Mouse (Mus musculus) bone marrow, adult 2 months (tissue): Measurements from ENCODE around the gene Epyc. TPM values are rescaled to one million over a fixed set of nuclear protein-coding genes. Genes with fewer than 3 reads are reported as not detected.

Source experiments
- H3K27ac ChIP-seq: fragments of 200-500 bp; 2 replicates; pipeline ENCODE4 v1.5.1; 2012; ENCODE audit warnings: low read depth, mild to moderate bottlenecking, control low read depth, inconsistent platforms, low read length; ENCODE audit not compliant: control insufficient read depth, poor library complexity, insufficient read depth
- H3K4me1 ChIP-seq: fragments of 200-500 bp; 2 replicates; pipeline ENCODE4 v1.6.1; 2011; ENCODE audit warnings: low read length; ENCODE audit not compliant: control insufficient read depth, insufficient read depth
- H3K4me3 ChIP-seq: fragments of 200-500 bp; replicated peaks from 2 replicates; pipeline ENCODE3; 2011; ENCODE audit warnings: mild to moderate bottlenecking, low read depth, low read length, control low read depth; ENCODE audit not compliant: control insufficient read depth
- CTCF ChIP-seq: fragments of 200-500 bp; IDR thresholded peaks from 2 replicates; pipeline ENCODE4 v1.5.1; 2011; ENCODE audit warnings: low read length, control low read depth; ENCODE audit not compliant: control insufficient read depth, insufficient read depth
- POLR2A ChIP-seq: fragments of 200-500 bp; IDR thresholded peaks from 2 replicates; pipeline ENCODE4 v1.6.1; 2011; ENCODE audit warnings: low read depth, mild to moderate bottlenecking, control low read depth, low read length, borderline replicate concordance; ENCODE audit not compliant: control insufficient read depth
- WGBS: fragments of 180-500 bp; shearing (Covaris S2); methylation state at CpG from one replicate; pipeline ENCODE4 v1.1.7; 2018; 5-methylcytosine and 5-hydroxymethylcytosine counted together
- polyA plus RNA-seq: library from polyadenylated mRNA; stranded (reverse); fragments of >200 nt; gene quantifications from 2 replicates; pipeline ENCODE4 v1.2.4, GENCODE M21; 2011; ENCODE audit warnings: low replicate concordance; ENCODE audit not compliant: missing spikeins, insufficient read depth, insufficient read length

The Epyc gene
- polyA plus RNA-seq, 1 experiment, result not detected

GRCm38 (mm10) chr10:97631061-97631460 is 12.8 kb upstream of the Epyc start:
- WGBS, result 74% methylated on average over 3 of the region's 3 CpGs
- no peaks in the 10 kb centered on the region for H3K4me1 ChIP-seq
- H3K27ac ChIP-seq, result no peak overlapping the region
- no peak overlapping the region for H3K4me3 ChIP-seq
- TF ChIP-seq CTCF, result no peak
- TF ChIP-seq POLR2A, result no peak

- TF ChIP-seq CTCF, result no peak
- no peak for TF ChIP-seq POLR2A
- Histone ChIP-seq H3K27ac (no peak overlapping the region), H3K4me3 (no peak overlapping the region), H3K4me1 (no peaks in the 10 kb centered on the region)
- WGBS, result 72% methylated on average over 2 of the region's 2 CpGs
Measured at GRCm38 (mm10) chr10:97641926-97642325, 1.9 kb upstream of the Epyc start.

DNA sequence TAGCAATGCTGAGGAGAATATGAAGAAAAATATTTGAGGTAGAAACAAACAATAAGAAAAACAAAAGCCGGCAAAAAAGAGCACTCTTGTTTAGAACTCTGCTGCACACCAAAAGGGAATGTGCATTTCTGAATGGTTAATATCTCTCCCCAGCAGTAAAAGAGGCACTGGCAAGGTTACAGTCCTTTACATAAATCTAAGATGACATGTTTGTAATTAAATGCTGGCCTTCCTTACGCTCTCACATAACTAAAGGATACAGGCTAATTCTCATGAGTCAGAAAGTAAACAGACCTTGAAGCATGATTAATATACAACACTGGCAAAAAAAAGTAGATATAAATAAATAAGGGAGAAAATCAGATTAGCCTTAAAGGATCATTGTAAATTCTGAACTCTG is 6.5 kb downstream of the Epyc start:
- TF ChIP-seq POLR2A, result no peak
- TF ChIP-seq CTCF, result no peak
- Histone ChIP-seq H3K4me1 (no peaks in the 10 kb centered on the region), H3K27ac (no peak overlapping the region), H3K4me3 (no peak overlapping the region)
- 81% methylated on average over 2 of the region's 2 CpGs for WGBS

GRCm38 (mm10) chr10:97659489-97659888 is 15.6 kb downstream of the Epyc start:
- no peak overlapping the region for H3K27ac ChIP-seq
- TF ChIP-seq POLR2A, result no peak
- TF ChIP-seq CTCF, result no peak
- WGBS, result 66% methylated on average over 1 of the region's 1 CpGs
- no peak overlapping the region for H3K4me3 ChIP-seq
- H3K4me1 ChIP-seq, result no peaks in the 10 kb centered on the region

GRCm38 (mm10) chr10:97668656-97669055 is 24.8 kb downstream of the Epyc start:
- 77% methylated on average over 4 of the region's 4 CpGs for WGBS
- Histone ChIP-seq H3K27ac (no peak overlapping the region), H3K4me1 (no peaks in the 10 kb centered on the region), H3K4me3 (no peak overlapping the region)
- no peak for TF ChIP-seq POLR2A
- no peak for TF ChIP-seq CTCF

DNA sequence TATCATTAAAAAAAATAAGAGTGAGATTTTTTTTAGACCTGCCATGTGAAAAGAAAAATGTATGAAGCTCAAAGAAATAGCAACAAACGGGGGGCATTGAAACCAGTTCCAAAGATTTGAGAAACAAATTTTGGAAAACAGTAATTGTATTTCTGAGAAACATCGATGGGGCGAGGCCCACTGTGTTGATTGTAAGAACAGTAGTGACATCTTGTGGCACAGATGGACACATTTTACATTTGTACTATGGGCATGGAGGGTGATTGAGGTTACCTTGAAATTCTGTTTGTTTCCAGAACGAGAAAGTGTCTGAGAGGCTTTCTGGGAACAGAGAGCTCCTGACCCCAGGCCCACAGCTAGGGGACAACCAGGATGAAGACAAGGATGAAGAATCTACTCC is 26.3 kb downstream of the Epyc start:
- no peak overlapping the region for H3K4me3 ChIP-seq
- TF ChIP-seq POLR2A, result no peak
- TF ChIP-seq CTCF, result no peak
- H3K4me1 ChIP-seq, result no peaks in the 10 kb centered on the region
- WGBS, result 57% methylated on average over 4 of the region's 4 CpGs
- no peak overlapping the region for H3K27ac ChIP-seq

DNA sequence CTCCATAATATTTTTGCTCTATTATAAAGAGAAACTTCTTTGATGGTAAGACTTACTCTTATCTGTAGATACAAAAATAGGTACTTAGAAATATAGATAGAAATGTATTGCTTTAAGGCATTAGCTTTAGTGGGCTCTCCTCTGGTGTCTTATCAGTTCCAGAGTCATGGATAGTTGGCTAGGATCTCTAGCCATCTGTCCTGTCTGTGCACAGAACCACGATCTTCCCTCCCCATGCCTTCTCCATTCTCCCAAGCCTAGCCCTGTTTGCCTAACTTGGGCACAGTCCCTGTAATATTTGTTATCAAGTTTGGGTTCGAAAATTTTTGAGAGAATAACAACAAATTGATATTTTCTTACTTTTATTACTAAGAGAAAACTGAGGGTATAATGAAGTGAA is 29.4 kb downstream of the Epyc start:
- TF ChIP-seq CTCF (no peak), POLR2A (no peak)
- Histone ChIP-seq H3K27ac (no peak overlapping the region), H3K4me1 (no peaks in the 10 kb centered on the region), H3K4me3 (no peak overlapping the region)
- WGBS, result 52% methylated on average over 2 of the region's 2 CpGs

DNA sequence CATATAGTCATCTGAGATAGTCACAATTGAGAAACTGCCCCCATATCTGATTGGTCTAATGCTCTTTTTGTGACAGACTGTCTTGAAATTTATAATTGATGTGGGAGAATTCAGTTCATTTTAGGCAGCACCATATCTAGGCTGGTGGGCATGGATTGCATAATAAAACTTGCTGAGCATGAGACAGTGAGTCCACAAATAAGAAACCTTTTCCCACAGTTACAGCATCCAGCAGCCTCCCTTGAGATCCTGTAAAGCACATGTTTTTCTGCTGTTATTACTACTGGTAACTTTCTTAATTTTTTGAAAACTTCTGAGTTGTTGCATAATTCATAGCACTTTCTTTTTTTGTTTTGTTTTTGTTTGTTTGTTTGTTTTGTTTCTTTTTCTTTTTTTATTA is 39.1 kb downstream of the Epyc start:
- Histone ChIP-seq H3K4me3 (no peak overlapping the region), H3K4me1 (no peaks in the 10 kb centered on the region), H3K27ac (no peak overlapping the region)
- TF ChIP-seq POLR2A (no peak), CTCF (no peak)

GRCm38 (mm10) chr10:97687198-97687597 is 43.3 kb downstream of the Epyc start:
- no peaks in the 10 kb centered on the region for H3K4me1 ChIP-seq
- no peak overlapping the region for H3K4me3 ChIP-seq
- no peak overlapping the region for H3K27ac ChIP-seq
- no peak for TF ChIP-seq POLR2A
- TF ChIP-seq CTCF, result no peak
- WGBS, result 83% methylated on average over 1 of the region's 1 CpGs
